Mouse (Mus musculus) heart, postnatal 0 days (tissue): ENCODE measurements around the gene Sdc4. TPM values are rescaled to one million over a fixed set of nuclear protein-coding genes. Genes with fewer than 3 reads are reported as not detected.

Experiments
- ATAC-seq: fragments of 200-750 bp; cut with Nextera tagmentation; 2 replicates; pipeline ENCODE4 v1.8.0; 2017; ENCODE audit warnings: low read depth, moderate number of reproducible peaks, moderate library complexity; ENCODE audit not compliant: insufficient read depth
- DNase-seq: peaks from one replicate; pipeline ENCODE4 v3.0.0-alpha.2; 2016; ENCODE audit warnings: low spot score
- H3K27ac ChIP-seq: fragments of 300-500 bp; sonication (generic); 2 replicates; pipeline ENCODE4 v1.5.1; 2014; ENCODE audit warnings: low read depth, mild to moderate bottlenecking
- H3K27me3 ChIP-seq: fragments of 300-500 bp; sonication (generic); 2 replicates; pipeline ENCODE4 v1.6.1; 2014; ENCODE audit warnings: low read length, mixed read lengths; ENCODE audit not compliant: control insufficient read depth, insufficient read depth
- H3K36me3 ChIP-seq: fragments of 300-500 bp; sonication (generic); replicated peaks from 2 replicates; pipeline ENCODE4 v1.6.1; 2014; ENCODE audit warnings: low read length, mixed read lengths; ENCODE audit not compliant: control insufficient read depth, insufficient read depth
- H3K4me1 ChIP-seq: fragments of 300-500 bp; sonication (generic); 2 replicates; pipeline ENCODE4 v1.6.1; 2014; ENCODE audit warnings: antibody characterized with exemption; ENCODE audit not compliant: control insufficient read depth, insufficient read depth
- H3K4me2 ChIP-seq: fragments of 300-500 bp; sonication (generic); 2 replicates; pipeline ENCODE4 v1.6.1; 2014; ENCODE audit warnings: low read depth, mild to moderate bottlenecking, low read length, moderate library complexity
- H3K4me3 ChIP-seq: fragments of 300-500 bp; sonication (generic); 2 replicates; pipeline ENCODE4 v1.5.1; 2014; ENCODE audit warnings: low read depth, low read length
- H3K9ac ChIP-seq: fragments of 300-500 bp; sonication (generic); replicated peaks from 2 replicates; pipeline ENCODE4 v1.6.1; 2014; ENCODE audit warnings: low read depth, low read length, mixed read lengths
- H3K9me3 ChIP-seq: fragments of 300-500 bp; sonication (generic); replicated peaks from 2 replicates; pipeline ENCODE4 v1.6.1; 2016; ENCODE audit warnings: low read length; ENCODE audit not compliant: control insufficient read depth
- CTCF ChIP-seq: IDR thresholded peaks from 2 replicates; pipeline ENCODE4 v1.5.1; 2016; ENCODE audit warnings: antibody characterized with exemption, control low read depth, low read depth
- EP300 ChIP-seq: IDR thresholded peaks from 2 replicates; pipeline ENCODE4 v1.6.1; 2016; ENCODE audit warnings: antibody characterized with exemption, low read depth
- WGBS: fragments of 180-500 bp; shearing (Covaris S2); extraction: QIAGEN DNeasy Blood & Tissue Kit; methylation state at CpG from one replicate; pipeline ENCODE4 v1.1.7; 2014; 5-methylcytosine and 5-hydroxymethylcytosine counted together
- polyA plus RNA-seq: library from polyadenylated mRNA; unstranded; fragments of >200 nt; fragmentation: Nextera tagmentation; extraction: Ambion mirVana; gene quantifications from 2 replicates; pipeline ENCODE4 v1.2.1, GENCODE M21; 2015
- total RNA-seq: library from RNA; depleted of rRNA; stranded (reverse); fragments of >200 nt; gene quantifications from 2 replicates; pipeline ENCODE4 v1.2.3, GENCODE M21; 2014; ENCODE audit warnings: low replicate concordance

Sdc4 gene
- total and polyA plus RNA-seq, 2 experiments from 2014 or later = 30.7 to 46.5 TPM

DNA sequence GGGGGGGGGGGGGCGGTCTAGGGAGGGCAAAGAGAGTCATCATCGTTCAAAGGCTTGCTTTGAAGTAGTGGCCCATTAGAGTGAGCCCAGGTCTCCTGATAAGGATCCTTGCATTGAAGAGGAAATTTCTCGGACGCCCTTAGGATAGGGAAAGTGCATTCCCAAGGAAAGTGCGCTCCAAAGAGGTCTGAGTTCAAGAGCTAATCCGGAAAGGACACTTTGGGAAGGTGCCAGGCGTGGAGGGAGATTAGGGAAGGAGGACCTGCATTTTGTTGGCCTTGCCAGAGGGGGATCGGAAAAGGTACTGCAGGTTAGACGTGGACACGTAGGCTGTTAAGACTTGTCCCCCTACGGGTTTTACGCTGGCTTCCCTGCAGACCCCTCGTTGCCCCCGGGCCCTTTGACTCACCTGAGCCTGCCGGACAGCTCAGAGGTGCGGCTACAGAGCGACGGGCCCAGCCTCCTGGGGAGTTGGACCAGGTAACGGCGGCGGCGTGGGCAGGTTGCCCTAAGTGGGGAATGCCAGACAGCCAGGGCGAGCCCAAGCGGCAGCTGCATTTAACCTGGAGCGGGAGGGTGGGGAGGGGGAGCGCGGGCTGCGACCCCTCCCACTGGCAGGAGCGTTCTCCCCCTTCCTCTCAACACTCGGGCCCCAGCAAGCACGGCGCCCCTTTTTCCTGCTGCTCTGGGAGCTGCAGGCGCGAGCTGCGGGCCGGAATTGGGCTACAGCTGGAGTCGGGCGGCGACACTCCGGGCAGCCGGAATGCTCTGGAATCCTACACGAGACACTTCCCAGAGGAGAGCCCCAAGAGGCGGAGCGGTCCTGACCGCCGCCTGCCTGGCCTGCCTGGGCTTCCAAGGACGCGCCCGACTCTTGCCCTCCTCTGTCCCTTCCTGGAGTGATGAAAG is 39.4 kb downstream of the Sdc4 start:
- H3K4me3 ChIP-seq = peak overlapping the region; percentile 38
- ATAC-seq = peak; percentile 57; the same call in 1 of the 2 replicates
- H3K27me3 ChIP-seq = peaks cover 98% of the 10 kb centered on the region
- H3K4me2 ChIP-seq = peak overlapping the region; percentile 56
- H3K36me3 ChIP-seq = no peaks in the 10 kb centered on the region
- TF ChIP-seq EP300 = no peak
- no peak for TF ChIP-seq CTCF
- H3K9ac ChIP-seq = no peak overlapping the region
- no peaks in the 10 kb centered on the region for H3K4me1 ChIP-seq
- no peak overlapping the region for H3K27ac ChIP-seq
- peak; percentile 55 for DNase-seq
- no peaks in the 10 kb centered on the region for H3K9me3 ChIP-seq
- 1% methylated on average over 48 of the region's 49 CpGs for WGBS

DNA sequence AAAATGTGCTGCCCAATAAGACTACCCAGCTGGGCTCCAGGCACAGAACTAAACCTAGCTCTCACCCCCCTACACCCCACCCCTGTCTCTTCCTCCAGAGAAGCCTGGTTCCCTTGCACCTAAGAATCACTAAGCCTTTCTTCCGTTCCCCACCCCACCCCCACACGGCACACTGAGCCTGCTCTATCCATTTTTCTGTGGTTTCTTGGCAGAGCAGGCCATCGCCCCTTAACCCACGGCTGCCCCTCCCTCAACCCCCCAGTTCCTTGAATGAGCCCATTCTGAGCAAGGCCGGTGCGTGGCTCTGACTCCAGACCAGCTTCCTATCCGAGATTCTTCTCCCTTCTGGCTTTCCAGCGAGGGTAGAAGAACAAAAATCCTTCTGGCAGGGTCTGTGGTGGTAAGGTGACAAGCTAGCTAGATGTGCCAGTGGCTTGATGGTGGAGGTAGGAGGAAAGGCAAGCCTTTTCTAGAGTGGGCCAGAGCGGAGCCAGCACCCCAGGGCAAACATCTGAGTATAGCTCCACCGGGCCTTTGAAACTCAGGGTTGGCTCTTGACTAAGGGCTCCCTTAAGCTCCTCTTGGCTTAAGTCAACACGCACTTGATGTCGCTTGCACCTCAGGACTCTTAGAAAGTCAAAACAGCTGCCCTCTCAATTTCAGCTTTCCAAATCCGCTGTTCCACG is 40.1 kb downstream of the Sdc4 start:
- H3K4me2 ChIP-seq = 0 out of 2 replicates have a peak overlapping the region, but pooled peaks have one; percentile 56
- H3K9me3 ChIP-seq = no peaks in the 10 kb centered on the region
- H3K27me3 ChIP-seq = peaks cover 96% of the 10 kb centered on the region
- no peaks in the 10 kb centered on the region for H3K4me1 ChIP-seq
- TF ChIP-seq CTCF (no peak), EP300 (no peak)
- H3K36me3 ChIP-seq = no peaks in the 10 kb centered on the region
- ATAC-seq (no peak), DNase-seq (no peak)
- no peak overlapping the region for H3K4me3 ChIP-seq
- WGBS = 16% methylated on average over 14 of the region's 14 CpGs
- no peak overlapping the region for H3K27ac ChIP-seq
- H3K9ac ChIP-seq = no peak overlapping the region

DNA sequence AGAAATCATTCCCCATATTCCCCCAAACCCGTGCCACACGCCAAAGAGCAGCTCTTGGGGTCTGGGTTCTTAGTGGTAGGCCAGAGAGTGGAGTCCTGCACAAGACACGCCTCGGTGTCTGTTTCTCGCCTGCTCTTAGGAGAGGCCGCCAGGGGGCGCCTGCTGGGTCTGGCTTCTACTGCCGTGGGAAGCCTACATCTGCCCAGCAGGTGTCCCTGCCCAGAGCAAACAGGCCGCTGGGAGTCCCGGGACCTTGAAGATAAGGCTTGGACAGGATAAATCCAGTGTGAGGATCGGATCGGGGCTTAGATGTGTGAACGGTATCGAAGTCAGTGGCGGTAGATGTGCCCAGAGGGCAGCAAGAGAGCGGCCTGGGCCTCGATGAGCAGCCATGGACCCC is 40.8 kb downstream of the Sdc4 start, which contains the start of gene Rbpjl:
TSS of gene Rbpjl (plus strand) at position 236 of the 400 bp plus-strand sequence.
- 7% methylated on average over 17 of the region's 17 CpGs for WGBS
- no peaks in the 10 kb centered on the region for H3K4me1 ChIP-seq
- DNase-seq (peak; percentile 73), ATAC-seq (0 out of 2 replicates have a peak, but pooled peaks have one; percentile 45)
- peaks cover 90% of the 10 kb centered on the region for H3K27me3 ChIP-seq
- H3K27ac ChIP-seq = no peak within 1 kb of the TSS
- H3K9me3 ChIP-seq = no peaks in the 10 kb centered on the region
- H3K4me2 ChIP-seq = peak within 1 kb of the TSS; percentile 56; the same call in 1 of the 2 replicates
- H3K36me3 ChIP-seq = no peaks in the 10 kb centered on the region
- TF ChIP-seq EP300 (no peak), CTCF (peak; percentile 82)
- H3K4me3 ChIP-seq = no peak within 1 kb of the TSS
- H3K9ac ChIP-seq = no peak within 1 kb of the TSS

DNA sequence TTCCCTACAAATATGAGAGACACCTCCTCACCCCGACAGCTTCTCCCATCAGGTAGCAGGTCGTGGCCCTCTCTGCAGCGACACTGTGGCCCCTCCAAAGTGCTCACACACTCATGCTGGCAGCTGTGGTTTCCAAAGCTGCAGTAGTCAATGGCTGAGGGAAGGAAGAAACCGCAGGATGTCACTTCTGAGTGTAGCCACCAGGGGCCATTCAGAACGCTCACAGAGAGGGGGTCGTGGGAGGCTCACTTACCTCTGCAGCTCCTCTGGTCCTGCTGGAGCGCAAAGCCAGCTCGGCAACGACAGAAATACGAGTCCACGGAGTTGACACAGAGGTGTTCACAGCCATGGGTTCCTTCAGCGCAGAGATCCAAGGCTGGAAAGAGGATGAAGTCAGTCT is 46.8 kb downstream of the Sdc4 start:
- Histone ChIP-seq H3K9ac (no peak overlapping the region), H3K27me3 (peaks cover 40% of the 10 kb centered on the region), H3K36me3 (no peaks in the 10 kb centered on the region), H3K9me3 (no peaks in the 10 kb centered on the region), H3K4me2 (no peak overlapping the region), H3K27ac (no peak overlapping the region), H3K4me3 (no peak overlapping the region), H3K4me1 (no peaks in the 10 kb centered on the region)
- DNase-seq = no peak
- ATAC-seq = no peak
- TF ChIP-seq CTCF (no peak), EP300 (no peak)
- 65% methylated on average over 12 of the region's 12 CpGs for WGBS

DNA sequence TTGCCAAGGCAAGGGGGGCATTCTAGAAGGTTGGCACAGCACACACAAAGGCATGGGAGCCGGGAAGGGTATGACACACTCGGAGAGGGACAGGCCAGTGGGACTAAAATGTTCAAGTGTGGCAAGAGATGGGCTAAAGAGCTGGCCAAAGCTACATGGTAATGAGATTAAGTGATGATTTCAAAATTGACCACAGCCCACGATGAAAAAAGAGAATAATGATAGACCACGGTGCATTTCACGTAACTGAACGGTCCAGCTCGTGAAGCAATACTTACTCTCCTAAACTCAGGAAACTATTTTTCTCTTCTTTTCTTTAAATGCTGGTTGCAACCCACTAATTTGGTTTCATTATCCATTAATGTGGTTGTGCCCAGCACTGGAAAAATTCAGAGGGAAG is 47.6 kb downstream of the Sdc4 start:
- H3K9me3 ChIP-seq = no peaks in the 10 kb centered on the region
- no peak overlapping the region for H3K4me2 ChIP-seq
- no peak overlapping the region for H3K9ac ChIP-seq
- no peaks in the 10 kb centered on the region for H3K4me1 ChIP-seq
- no peak for ATAC-seq
- WGBS = 82% methylated on average over 7 of the region's 7 CpGs
- no peak overlapping the region for H3K27ac ChIP-seq
- H3K4me3 ChIP-seq = no peak overlapping the region
- TF ChIP-seq CTCF = no peak
- no peak for TF ChIP-seq EP300
- H3K36me3 ChIP-seq = no peaks in the 10 kb centered on the region
- H3K27me3 ChIP-seq = peaks cover 32% of the 10 kb centered on the region
- no peak for DNase-seq
